Mouse (Mus musculus) mature B cell (primary cell): ENCODE measurements around the gene Gm9945.

Source experiments
- in situ Hi-C: fragments of 300-500 bp; cut with MboI; formaldehyde crosslinking; loops from 2 replicates; pipeline ENCODE4 v1.14.3; 2019

The Gm9945 gene

GRCm38 (mm10) chr11:53461727-53462126, 18.2 kb upstream of the Gm9945 start:
- in situ Hi-C loops = no loop called here

- in situ Hi-C loops = no loop called here
These were observed 16.2 kb upstream of the Gm9945 start for GRCm38 (mm10) chr11:53463551-53464424.

DNA sequence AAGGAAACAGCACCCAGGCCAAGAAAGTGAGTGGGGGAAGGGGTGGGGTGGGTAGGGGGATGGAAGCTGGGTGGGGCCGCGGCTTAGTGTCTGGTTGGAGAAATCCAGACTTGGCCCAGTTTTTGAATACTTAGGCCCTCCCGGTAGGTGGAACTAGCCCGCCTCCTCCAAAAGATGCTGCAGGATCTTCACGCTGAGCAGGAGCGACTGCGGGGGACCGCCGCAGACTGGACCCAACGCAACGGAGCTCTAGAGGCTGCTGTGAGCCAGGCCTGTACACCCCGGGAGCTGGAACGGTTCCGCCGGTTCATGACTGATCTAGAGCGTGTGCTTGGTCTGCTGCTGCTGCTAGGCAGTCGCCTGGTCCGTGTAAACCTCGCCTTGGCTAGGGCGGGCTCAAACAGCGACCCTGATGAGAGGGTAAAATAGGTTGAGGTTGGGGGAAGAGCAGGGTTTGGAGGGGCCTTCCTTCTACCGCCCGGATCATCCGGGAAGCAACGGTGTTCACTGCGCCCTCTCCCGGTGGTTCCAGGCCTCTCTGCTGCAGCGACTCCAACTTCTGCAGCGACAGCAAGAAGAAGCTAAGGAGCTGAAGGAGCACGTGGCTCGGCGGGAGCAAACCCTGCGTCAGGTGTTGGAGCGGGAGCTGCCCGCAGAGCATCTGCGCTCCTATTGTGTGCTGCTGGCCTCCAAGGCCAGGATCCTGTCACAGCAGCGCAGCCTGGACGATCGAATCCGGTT, 13.6 kb upstream of the Gm9945 start:
- in situ Hi-C loops = no loop called here

GRCm38 (mm10) chr11:53469294-53469967, 10.5 kb upstream of the Gm9945 start:
- in situ Hi-C loops = no loop called here

DNA sequence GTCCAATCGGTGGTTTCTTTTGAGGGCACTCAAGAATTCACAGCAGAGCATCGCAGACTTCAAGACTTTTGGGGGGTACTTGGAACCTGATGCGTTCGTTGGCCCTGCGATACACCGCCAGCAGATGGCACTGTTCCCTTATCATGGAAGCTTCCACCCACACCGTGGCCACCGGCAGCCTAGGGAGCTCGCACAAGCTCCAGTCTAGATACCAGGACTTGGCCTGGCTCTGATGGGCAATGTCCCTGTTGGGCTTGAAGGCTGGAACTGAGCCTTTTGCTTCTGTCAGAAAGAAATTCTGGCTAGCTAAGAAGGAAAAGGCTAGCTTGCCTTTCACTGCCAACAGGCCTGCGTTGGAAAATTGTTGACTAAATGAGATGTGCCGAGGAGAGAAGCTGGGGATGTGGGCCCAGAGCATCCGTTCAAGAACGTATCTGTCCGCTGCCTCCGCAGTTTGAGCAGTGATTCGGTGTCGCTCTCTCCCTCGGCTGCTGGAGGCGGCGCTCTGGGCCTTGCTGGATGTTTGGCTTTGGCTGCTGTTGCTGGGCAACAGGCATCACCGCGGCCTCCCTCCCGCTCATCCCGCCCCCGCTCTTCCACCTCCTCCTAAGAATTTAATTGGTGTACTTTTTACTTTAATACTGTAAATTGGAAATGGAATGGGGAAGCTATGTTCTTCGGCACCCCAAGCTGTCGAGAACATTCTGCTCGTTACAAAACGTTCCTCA, 9.8 kb upstream of the Gm9945 start, which contains the start of gene Gm9837:
TSS of gene Gm9837 (minus strand) at position 512 of the 728 bp plus-strand sequence.
- in situ Hi-C loops = no loop called here

GRCm38 (mm10) chr11:53472709-53473108, 7.3 kb upstream of the Gm9945 start:
- in situ Hi-C loops = no loop called here

DNA sequence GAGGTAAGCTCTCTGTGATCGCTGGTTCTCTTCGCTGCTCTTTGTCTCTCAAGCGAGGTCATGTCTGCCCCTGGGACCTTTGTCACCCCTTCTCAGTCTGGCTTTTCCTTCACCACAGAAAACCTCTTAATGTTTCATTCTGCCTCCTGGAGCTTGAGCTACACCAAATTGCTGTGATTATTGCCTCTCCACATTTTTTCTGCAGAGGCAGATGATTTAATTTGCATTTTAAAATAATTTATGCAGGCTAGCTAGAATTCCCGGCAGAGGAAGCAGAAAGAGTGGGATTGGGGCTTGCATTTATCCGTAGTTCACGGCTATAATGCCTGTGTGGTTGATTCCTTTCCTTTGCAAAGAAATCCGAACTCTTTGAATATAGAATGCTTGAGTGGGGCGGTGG, 4.3 kb upstream of the Gm9945 start:
- in situ Hi-C loops = no loop called here

GRCm38 (mm10) chr11:53477833-53478232, 2.1 kb upstream of the Gm9945 start:
- in situ Hi-C loops = no loop called here

DNA sequence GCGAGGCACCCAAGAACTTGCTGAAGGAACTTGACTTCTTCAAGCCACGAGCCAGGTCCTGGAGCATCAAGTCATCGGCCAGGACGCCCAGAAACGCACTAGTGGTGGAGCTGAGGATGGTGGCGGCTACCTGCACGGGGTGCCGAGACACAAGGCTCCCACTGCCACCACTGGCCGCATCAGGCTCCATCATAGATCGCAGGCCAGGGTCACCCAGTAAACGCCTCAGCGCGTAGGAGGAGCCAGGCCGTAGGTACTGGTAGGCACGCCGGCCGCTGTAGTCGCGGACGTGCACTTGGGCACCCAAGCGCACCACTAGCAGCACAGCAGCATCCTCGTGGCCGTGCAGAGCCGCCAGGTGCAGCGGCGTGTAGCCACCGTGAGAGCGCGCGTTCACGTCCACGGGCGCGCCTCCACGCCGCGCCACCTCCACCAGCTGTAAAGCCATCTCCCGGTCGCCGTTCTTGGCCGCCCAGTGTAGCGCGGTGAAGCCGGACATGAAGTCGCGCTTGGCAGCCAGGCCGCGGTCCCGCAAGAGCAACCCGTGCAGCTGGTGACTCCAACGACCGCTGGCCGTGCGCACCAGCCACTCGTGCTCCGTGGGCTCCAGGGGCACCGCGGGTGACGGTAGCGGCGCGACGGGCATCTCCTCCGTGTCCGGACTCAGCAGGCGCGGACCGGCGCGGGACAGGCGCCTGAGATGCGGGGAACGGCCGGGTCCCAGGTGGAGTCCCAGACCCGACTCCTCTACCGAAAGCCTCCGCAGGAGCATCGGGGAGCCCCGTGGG, 1.4 kb upstream of the Gm9945 start:
- in situ Hi-C loops = no loop called here

DNA sequence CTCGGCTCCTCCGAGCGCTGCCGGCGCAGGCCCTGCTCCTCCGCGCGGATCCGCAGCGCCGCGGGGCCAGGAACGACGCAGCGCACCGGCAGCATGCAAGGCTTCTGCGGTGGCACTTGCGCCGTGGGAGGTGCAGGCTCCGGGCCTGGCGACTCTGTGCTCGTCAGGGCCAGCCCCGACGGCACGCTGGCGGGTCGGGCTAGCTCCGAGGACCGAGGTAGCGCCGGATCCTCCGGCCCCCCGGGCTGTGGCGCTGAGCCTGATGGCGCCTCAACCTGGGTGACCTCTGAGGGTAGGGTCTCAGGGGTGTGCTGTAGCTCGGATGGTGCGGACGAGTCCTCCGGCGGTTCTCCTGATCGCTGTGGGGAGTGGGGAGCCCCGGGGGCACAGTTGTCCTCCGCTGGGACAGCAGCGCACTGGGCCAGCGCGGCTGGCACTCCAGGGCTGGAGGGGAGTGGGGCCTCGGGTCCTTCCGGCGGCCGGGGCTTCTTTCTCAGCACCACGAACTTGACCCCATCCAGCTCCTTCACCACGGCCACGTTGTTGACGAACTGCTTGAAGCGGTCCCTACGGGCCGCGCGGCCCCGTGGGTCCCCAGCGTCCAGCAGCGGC, 689 bp upstream of the Gm9945 start:
- in situ Hi-C loops = no loop called here

GRCm38 (mm10) chr11:53481088-53481730, 1.2 kb downstream of the Gm9945 start:
- in situ Hi-C loops = no loop called here

DNA sequence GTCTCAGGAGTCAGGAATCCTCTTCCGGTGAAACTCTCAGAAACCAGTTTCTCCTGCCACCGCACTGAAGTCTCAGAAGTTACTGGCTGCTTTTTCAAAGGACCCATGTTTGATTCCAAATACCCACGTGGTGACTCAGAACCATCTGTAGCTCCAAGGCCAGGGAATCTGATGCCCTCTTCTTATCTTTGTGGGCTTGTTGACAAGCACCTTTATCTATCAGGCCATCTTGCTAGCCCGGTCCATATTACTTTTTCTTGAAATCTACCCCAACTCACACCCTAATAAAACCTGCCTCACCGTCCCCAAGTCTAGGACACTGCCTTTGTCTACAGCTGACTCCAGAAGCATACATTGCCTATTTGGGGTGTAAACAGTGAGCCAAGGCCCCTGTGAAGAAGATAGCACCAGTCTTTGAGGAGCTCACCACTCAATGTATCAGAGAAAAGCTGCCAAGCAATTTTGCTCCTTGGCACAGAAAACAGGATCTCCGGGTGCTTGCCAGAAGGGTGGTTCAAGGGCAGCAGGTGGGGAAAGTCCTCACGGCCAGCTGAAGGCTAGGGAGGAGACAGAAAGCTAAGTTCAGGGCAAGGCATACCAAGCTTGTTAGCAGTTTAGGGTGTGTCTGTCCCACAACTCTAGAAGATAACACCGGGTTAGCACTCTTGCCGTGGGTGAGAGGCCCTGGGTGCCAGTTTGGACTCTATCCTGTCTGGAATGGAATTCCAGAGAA, 3.4 kb downstream of the Gm9945 start:
- in situ Hi-C loops = no loop called here

- in situ Hi-C loops = no loop called here
These were observed 5.8 kb downstream of the Gm9945 start for GRCm38 (mm10) chr11:53485719-53486118.

- in situ Hi-C loops = no loop called here
These were observed 6.4 kb downstream of the Gm9945 start for GRCm38 (mm10) chr11:53486351-53486750.

GRCm38 (mm10) chr11:53486822-53487594, 7.0 kb downstream of the Gm9945 start:
- in situ Hi-C loops = no loop called here

GRCm38 (mm10) chr11:53489007-53489406, 9.0 kb downstream of the Gm9945 start:
- in situ Hi-C loops = no loop called here

GRCm38 (mm10) chr11:53489421-53489820, 9.5 kb downstream of the Gm9945 start:
- in situ Hi-C loops = no loop called here

- in situ Hi-C loops = no loop called here
These were observed 12.0 kb downstream of the Gm9945 start for GRCm38 (mm10) chr11:53491954-53492401.
